Mouse (Mus musculus): ENCODE measurements at regions not wholly inside any gene's neighbourhood (a gene's known extent, or its start where the extent isn't known, plus 50 kb on each side); places are given as distances from the start of the nearest gene placed in this dataset.

GRCm38 (mm10) chr4:127419062-127419785 is 61.2 kb upstream of the Gjb5 start:
- DNase-seq (ENCODE audit: low spot score), result no peak

GRCm38 (mm10) chr4:127416906-127417305 is 58.9 kb upstream of the Gjb5 start:
- no peak for DNase-seq (ENCODE audit: low spot score)

- no peak for DNase-seq (ENCODE audit: low spot score)
These were observed 56.3 kb upstream of the Gjb5 start for GRCm38 (mm10) chr4:127413997-127414964.

Data from layer of hippocampus, adult 11-12 months (tissue).